In genomic region chrX:129750094-129750569, GRCm38 (mm10) we compare ENCODE assay signal across 8 mouse cellular contexts. TPM values are rescaled to one million over a fixed set of nuclear protein-coding genes. Genes with fewer than 3 reads are reported as not detected.
DNase-seq lines count a peak whose midpoint lies in the region; ATAC-seq and TF ChIP-seq lines count a peak whose summit lies in the region.

No protein-coding gene starts in this region.

- H3K27me3 ChIP-seq in neural tube, embryonic 11.5 days (ENCODE audit: control insufficient read depth, insufficient read depth, low read length), result no peaks in the 10 kb centered on the region
- H3K27me3 ChIP-seq in kidney, embryonic 15.5 days, result no peaks in the 10 kb centered on the region
- no peaks in the 10 kb centered on the region for H3K27me3 ChIP-seq in lung, postnatal 0 days (replicated peaks; ENCODE audit: insufficient read depth, low read length)

- H3K9ac ChIP-seq in neural tube, embryonic 11.5 days (ENCODE audit: low read length), result peak overlapping the region; percentile 60
- peak overlapping the region; percentile 50 for H3K9ac ChIP-seq in kidney, embryonic 15.5 days
- peak overlapping the region; percentile 46 for H3K9ac ChIP-seq in lung, postnatal 0 days (replicated peaks; ENCODE audit: low read depth)

- peak overlapping the region; percentile 47 for H3K4me3 ChIP-seq in neural tube, embryonic 11.5 days (ENCODE audit: low read depth, low read length)
- H3K4me3 ChIP-seq in brown adipose tissue, adult 24 weeks (ENCODE audit: insufficient read depth, low read depth, low read length), result peak overlapping the region; percentile 99
- peak overlapping the region; percentile 62 for H3K4me3 ChIP-seq in kidney, embryonic 15.5 days (replicated peaks)
- peak overlapping the region; percentile 55 for H3K4me3 ChIP-seq in lung, postnatal 0 days (ENCODE audit: low read depth, low read length)

- TF ChIP-seq EP300 in lung, postnatal 0 days (IDR thresholded peaks at IDR 0.05), result no peak

- peak; percentile 78 for ATAC-seq in neural tube, embryonic 11.5 days (ENCODE audit: insufficient read depth, low FRiP score, low TSS enrichment)
- ATAC-seq in kidney, embryonic 15.5 days (replicated peaks; ENCODE audit: low FRiP score), result peak; percentile 76
- peak; percentile 54 for ATAC-seq in lung, postnatal 0 days

- H3K4me1 ChIP-seq in neural tube, embryonic 11.5 days (ENCODE audit: control insufficient read depth, insufficient read depth, low read length), result no peaks in the 10 kb centered on the region
- no peaks in the 10 kb centered on the region; the same call in 1 of the 2 replicates for H3K4me1 ChIP-seq in brown adipose tissue, adult 24 weeks (ENCODE audit: control insufficient read depth, insufficient read depth, insufficient read length, low read length)
- H3K4me1 ChIP-seq in kidney, embryonic 15.5 days, result no peaks in the 10 kb centered on the region
- H3K4me1 ChIP-seq in lung, postnatal 0 days (ENCODE audit: insufficient read depth, low read depth, low read length), result no peaks in the 10 kb centered on the region

- H3K4me2 ChIP-seq in neural tube, embryonic 11.5 days (ENCODE audit: low read depth), result peak overlapping the region; percentile 45
- peak overlapping the region; percentile 59 for H3K4me2 ChIP-seq in kidney, embryonic 15.5 days
- H3K4me2 ChIP-seq in lung, postnatal 0 days (replicated peaks; ENCODE audit: low read depth, low read length), result peak overlapping the region; percentile 49

- H3K27ac ChIP-seq in neural tube, embryonic 11.5 days (ENCODE audit: low read depth, low read length), result no peak overlapping the region
- H3K27ac ChIP-seq in brown adipose tissue, adult 24 weeks (replicated peaks; ENCODE audit: low read depth, low read length), result peak overlapping the region; percentile 89
- peak overlapping the region; percentile 72 for H3K27ac ChIP-seq in kidney, embryonic 15.5 days
- H3K27ac ChIP-seq in lung, postnatal 0 days (ENCODE audit: low read length), result peak overlapping the region; percentile 82

- H3K9me3 ChIP-seq in neural tube, embryonic 11.5 days (ENCODE audit: control insufficient read depth, low read length), result no peaks in the 10 kb centered on the region
- no peaks in the 10 kb centered on the region for H3K9me3 ChIP-seq in kidney, embryonic 15.5 days (replicated peaks)
- no peaks in the 10 kb centered on the region for H3K9me3 ChIP-seq in lung, postnatal 0 days (ENCODE audit: low read length)

- peak; percentile 41 for DNase-seq in neural tube, embryonic 11.5 days (ENCODE audit: low spot score)
- DNase-seq in neural tube, embryonic 10.5 days (ENCODE audit: extremely low spot score, low spot score), result no peak
- DNase-seq in gastrocnemius, postnatal 25 days, result peak; percentile 13
- peak; percentile 30 for DNase-seq in lung, postnatal 0 days (ENCODE audit: low spot score)
- peak; percentile 5 for DNase-seq in right cerebral cortex, postnatal 14 days
- DNase-seq in layer of hippocampus, adult 9-11 months, result no peak

- 18% methylated on average over 17 of the region's 31 CpGs for WGBS in neural tube, embryonic 11.5 days
- WGBS in kidney, embryonic 15.5 days, result 28% methylated on average over 31 of the region's 31 CpGs
- WGBS in lung, postnatal 0 days, result 16% methylated on average over 27 of the region's 31 CpGs

- no peak for TF ChIP-seq CTCF in lung, postnatal 0 days (IDR thresholded peaks at IDR 0.05)

- no peaks in the 10 kb centered on the region for H3K36me3 ChIP-seq in neural tube, embryonic 11.5 days (ENCODE audit: control insufficient read depth, insufficient read depth, low read length)
- H3K36me3 ChIP-seq in kidney, embryonic 15.5 days, result no peaks in the 10 kb centered on the region
- no peaks in the 10 kb centered on the region for H3K36me3 ChIP-seq in lung, postnatal 0 days (ENCODE audit: insufficient read depth, low read length)

RNA-seq across cellular contexts. Expression of gene Diaph2, which starts 0.6 kb away (rescaled TPM):
- polyA plus RNA-seq in neural tube, embryonic 11.5 days (2014; fragmentation: Nextera tagmentation; extraction: Ambion mirVana), result 3.7 and 3.8 TPM in 2 replicates
- 6.7 and 9.9 TPM in 2 replicates for polyA plus RNA-seq in brown adipose tissue, adult 24 weeks (2012; ENCODE audit: insufficient read depth, insufficient read length, missing spikeins)
- total RNA-seq in gastrocnemius, postnatal 25 days (2021), result 1 to 10 TPM; 3.9 to 5.0 TPM
- polyA plus RNA-seq in kidney, embryonic 15.5 days (2015; fragmentation: Nextera tagmentation; extraction: Ambion mirVana), result 4.7 and 5.1 TPM in 2 replicates
- 7.5 and 12.3 TPM in 2 replicates for polyA plus RNA-seq in lung, postnatal 0 days (2015; fragmentation: Nextera tagmentation; extraction: Ambion mirVana)

Comparison
In these comparisons a context has a peak if more than half of its experiments do, and no peak if none do; other contexts are left out.
1. DNase-seq: peak in neural tube, embryonic 11.5 days (single experiment), gastrocnemius, postnatal 25 days (single experiment), lung, postnatal 0 days (single experiment) and right cerebral cortex, postnatal 14 days (single experiment); none in neural tube, embryonic 10.5 days (single experiment) and layer of hippocampus, adult 9-11 months (single experiment).
2. H3K4me3 ChIP-seq: peak in every context shown above with its lines; median percentile 99 in brown adipose tissue, adult 24 weeks; 62 in kidney, embryonic 15.5 days; 55 in lung, postnatal 0 days; 47 in neural tube, embryonic 11.5 days.
3. Peak in every context shown above with its lines, with median percentiles within 50 percentile points of each other: ATAC-seq, H3K4me2 ChIP-seq and H3K9ac ChIP-seq.